Mouse (Mus musculus): ENCODE data around the gene Morn3. TPM values are rescaled to one million over a fixed set of nuclear protein-coding genes. Genes with fewer than 3 reads are reported as not detected.
A peak's percentile ranks its signal among the peaks of the same experiment; 100 is the strongest.

Gene Morn3
- polyA plus RNA-seq, 2 experiments = not detected

DNA sequence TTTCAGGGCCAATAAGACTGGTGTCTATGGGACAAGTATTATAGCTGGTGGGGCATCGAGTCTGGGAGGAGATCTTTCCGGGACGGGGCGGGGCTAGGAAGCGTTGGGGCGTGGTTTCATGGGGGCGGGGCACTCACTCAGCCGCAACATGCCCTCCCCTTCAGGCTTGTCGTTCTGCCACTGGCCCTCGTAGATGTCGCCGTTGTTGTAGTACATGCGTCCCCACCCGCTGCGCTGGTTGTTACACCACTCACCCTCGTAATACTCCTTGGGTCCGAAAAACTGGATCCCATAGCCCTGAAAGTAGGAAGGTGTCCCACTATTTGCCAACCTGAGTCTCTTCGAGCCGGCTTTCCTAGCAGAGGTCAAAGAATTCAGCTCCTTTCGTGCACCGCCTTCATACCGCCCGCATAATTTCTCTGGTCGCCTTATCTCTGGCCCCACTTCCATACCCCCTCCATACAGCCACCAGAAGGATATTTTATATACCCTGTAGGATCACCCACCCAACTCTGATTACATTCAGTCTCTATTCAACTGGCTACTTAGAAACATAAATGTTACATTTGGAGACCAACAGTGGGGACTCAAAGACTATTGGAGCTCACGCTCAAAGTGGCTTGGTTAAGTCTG is 7.6 kb downstream of the Morn3 start:
- no peak for TF ChIP-seq POLR2A (IDR thresholded peaks at IDR 0.05; ENCODE audit: borderline replicate concordance, extremely low read depth, insufficient read depth, insufficient read length)
- Histone ChIP-seq H3K27me3 (ENCODE audit: control insufficient read depth, insufficient read depth, low read length) (no peaks in the 10 kb centered on the region), H3K4me2 (replicated peaks; ENCODE audit: low read depth, low read length, severe bottlenecking) (peak overlapping the region; percentile 50), H3K9me3 (ENCODE audit: control insufficient read depth, low read length) (no peaks in the 10 kb centered on the region), H3K9ac (ENCODE audit: low read depth, low read length, severe bottlenecking) (peak overlapping the region; percentile 6; the same call in 1 of the 2 replicates), H3K36me3 (ENCODE audit: control insufficient read depth, insufficient read depth, low read length) (no peaks in the 10 kb centered on the region), H3K4me3 (replicated peaks; ENCODE audit: low read length) (peak overlapping the region; percentile 29), H3K27ac (replicated peaks; ENCODE audit: low read depth, low read length) (no peak overlapping the region), H3K4me1 (ENCODE audit: control insufficient read depth, insufficient read depth, low read length) (peaks cover 3% of the 10 kb centered on the region; the same call in 1 of the 2 replicates)
- DNase-seq (ENCODE audit: low spot score) (no peak), ATAC-seq (ENCODE audit: low FRiP score, low read depth) (0 out of 2 replicates have a peak, but pooled peaks have one; percentile 24)
- 6% methylated on average over 25 of the region's 25 CpGs for WGBS

- no peaks in the 10 kb centered on the region for H3K36me3 ChIP-seq (ENCODE audit: control insufficient read depth, insufficient read depth, low read length)
- no peak for TF ChIP-seq POLR2A (IDR thresholded peaks at IDR 0.05; ENCODE audit: borderline replicate concordance, extremely low read depth, insufficient read depth, insufficient read length)
- H3K27me3 ChIP-seq (ENCODE audit: control insufficient read depth, insufficient read depth, low read length) = no peaks in the 10 kb centered on the region
- H3K4me3 ChIP-seq (replicated peaks; ENCODE audit: low read length) = no peak overlapping the region
- H3K27ac ChIP-seq (replicated peaks; ENCODE audit: low read depth, low read length) = no peak overlapping the region
- H3K9me3 ChIP-seq (ENCODE audit: control insufficient read depth, low read length) = no peaks in the 10 kb centered on the region
- H3K4me2 ChIP-seq (replicated peaks; ENCODE audit: low read depth, low read length, severe bottlenecking) = no peak overlapping the region
- WGBS = 89% methylated on average over 5 of the region's 5 CpGs
- ATAC-seq (ENCODE audit: low FRiP score, low read depth) (no peak), DNase-seq (ENCODE audit: low spot score) (no peak)
- no peak overlapping the region for H3K9ac ChIP-seq (ENCODE audit: low read depth, low read length, severe bottlenecking)
- H3K4me1 ChIP-seq (ENCODE audit: control insufficient read depth, insufficient read depth, low read length) = peaks cover 3% of the 10 kb centered on the region; the same call in 1 of the 2 replicates
Measured at GRCm38 (mm10) chr5:123038115-123038514, 8.7 kb downstream of the Morn3 start.

- Histone ChIP-seq H3K9ac (ENCODE audit: low read depth, low read length, severe bottlenecking) (no peak overlapping the region), H3K9me3 (ENCODE audit: control insufficient read depth, low read length) (no peaks in the 10 kb centered on the region), H3K36me3 (ENCODE audit: control insufficient read depth, insufficient read depth, low read length) (0 out of 2 replicates have a peak, but pooled peaks cover 4% of the 10 kb centered on the region), H3K4me3 (replicated peaks; ENCODE audit: low read length) (no peak overlapping the region), H3K4me2 (replicated peaks; ENCODE audit: low read depth, low read length, severe bottlenecking) (no peak overlapping the region), H3K27ac (replicated peaks; ENCODE audit: low read depth, low read length) (no peak overlapping the region), H3K4me1 (ENCODE audit: control insufficient read depth, insufficient read depth, low read length) (peaks cover 3% of the 10 kb centered on the region; the same call in 1 of the 2 replicates), H3K27me3 (ENCODE audit: control insufficient read depth, insufficient read depth, low read length) (no peaks in the 10 kb centered on the region)
- TF ChIP-seq POLR2A (IDR thresholded peaks at IDR 0.05; ENCODE audit: borderline replicate concordance, extremely low read depth, insufficient read depth, insufficient read length) = no peak
- no peak for DNase-seq (ENCODE audit: low spot score)
- ATAC-seq (ENCODE audit: low FRiP score, low read depth) = no peak
- WGBS = 22% methylated on average over 6 of the region's 6 CpGs
Measured at GRCm38 (mm10) chr5:123035564-123035963, 11.3 kb downstream of the Morn3 start.

- no peaks in the 10 kb centered on the region for H3K9me3 ChIP-seq (ENCODE audit: control insufficient read depth, low read length)
- H3K36me3 ChIP-seq (ENCODE audit: control insufficient read depth, insufficient read depth, low read length) = peaks cover 9% of the 10 kb centered on the region; the same call in 1 of the 2 replicates
- no peak overlapping the region for H3K4me2 ChIP-seq (replicated peaks; ENCODE audit: low read depth, low read length, severe bottlenecking)
- H3K27me3 ChIP-seq (ENCODE audit: control insufficient read depth, insufficient read depth, low read length) = no peaks in the 10 kb centered on the region
- no peak overlapping the region for H3K27ac ChIP-seq (replicated peaks; ENCODE audit: low read depth, low read length)
- DNase-seq (ENCODE audit: low spot score) (no peak), ATAC-seq (ENCODE audit: low FRiP score, low read depth) (no peak)
- no peak overlapping the region for H3K4me3 ChIP-seq (replicated peaks; ENCODE audit: low read length)
- H3K4me1 ChIP-seq (ENCODE audit: control insufficient read depth, insufficient read depth, low read length) = peaks cover 3% of the 10 kb centered on the region; the same call in 1 of the 2 replicates
- 94% methylated on average over 4 of the region's 4 CpGs for WGBS
- TF ChIP-seq POLR2A (IDR thresholded peaks at IDR 0.05; ENCODE audit: borderline replicate concordance, extremely low read depth, insufficient read depth, insufficient read length) = no peak
- no peak overlapping the region for H3K9ac ChIP-seq (ENCODE audit: low read depth, low read length, severe bottlenecking)
Measured at GRCm38 (mm10) chr5:123035089-123035488, 11.7 kb downstream of the Morn3 start.

- WGBS = 75% methylated on average over 7 of the region's 7 CpGs
- peaks cover 21% of the 10 kb centered on the region for H3K36me3 ChIP-seq (ENCODE audit: control insufficient read depth, insufficient read depth, low read length)
- H3K27ac ChIP-seq (replicated peaks; ENCODE audit: low read depth, low read length) = no peak overlapping the region
- peaks cover under 1% of the 10 kb centered on the region; the same call in 1 of the 2 replicates for H3K4me1 ChIP-seq (ENCODE audit: control insufficient read depth, insufficient read depth, low read length)
- H3K9ac ChIP-seq (ENCODE audit: low read depth, low read length, severe bottlenecking) = no peak overlapping the region
- no peak for TF ChIP-seq POLR2A (IDR thresholded peaks at IDR 0.05; ENCODE audit: borderline replicate concordance, extremely low read depth, insufficient read depth, insufficient read length)
- no peak overlapping the region for H3K4me2 ChIP-seq (replicated peaks; ENCODE audit: low read depth, low read length, severe bottlenecking)
- no peak for ATAC-seq (ENCODE audit: low FRiP score, low read depth)
- no peak for DNase-seq (ENCODE audit: low spot score)
- H3K9me3 ChIP-seq (ENCODE audit: control insufficient read depth, low read length) = no peaks in the 10 kb centered on the region
- no peak overlapping the region for H3K4me3 ChIP-seq (replicated peaks; ENCODE audit: low read length)
- no peaks in the 10 kb centered on the region for H3K27me3 ChIP-seq (ENCODE audit: control insufficient read depth, insufficient read depth, low read length)
Measured at GRCm38 (mm10) chr5:123033646-123034160, 13.1 kb downstream of the Morn3 start.
